Mouse (Mus musculus): ENCODE data around the gene Hrasls. TPM values are rescaled to one million over a fixed set of nuclear protein-coding genes. Genes with fewer than 3 reads are reported as not detected.
A peak's percentile ranks its signal among the peaks of the same experiment; 100 is the strongest.

The Hrasls gene
- polyA plus RNA-seq, 2 experiments = 0.85 to 1.4 TPM

DNA sequence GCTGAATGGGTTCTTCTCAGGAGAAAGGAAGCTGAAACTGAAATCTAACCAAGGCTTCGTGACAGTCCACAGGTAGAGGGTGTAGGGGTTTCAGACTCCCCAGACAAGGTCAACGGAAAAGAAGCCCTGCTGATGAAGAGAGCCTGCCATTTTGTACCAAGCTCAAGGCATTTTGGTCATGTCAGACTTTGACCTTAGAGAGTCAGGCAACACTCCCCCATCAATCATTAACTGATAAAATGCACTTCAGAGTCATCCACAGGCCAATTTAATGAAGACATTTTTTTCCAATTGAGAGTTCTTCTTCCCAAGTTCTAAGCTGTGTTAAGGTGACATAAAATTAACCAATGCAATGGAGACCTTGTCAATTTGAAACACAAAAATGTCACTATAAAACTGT is 8.3 kb upstream of the Hrasls start:
- Histone ChIP-seq H3K4me1 (ENCODE audit: control insufficient read depth, insufficient read depth, low read length) (peaks cover 6% of the 10 kb centered on the region), H3K9ac (ENCODE audit: low read depth, low read length, severe bottlenecking) (no peak overlapping the region), H3K36me3 (ENCODE audit: control insufficient read depth, insufficient read depth, low read length) (no peaks in the 10 kb centered on the region), H3K27me3 (ENCODE audit: control insufficient read depth, insufficient read depth, low read length) (peaks cover 17% of the 10 kb centered on the region; the same call in 1 of the 2 replicates), H3K9me3 (ENCODE audit: control insufficient read depth, low read length) (no peaks in the 10 kb centered on the region), H3K4me3 (replicated peaks; ENCODE audit: low read length) (no peak overlapping the region), H3K4me2 (replicated peaks; ENCODE audit: low read depth, low read length, severe bottlenecking) (no peak overlapping the region), H3K27ac (replicated peaks; ENCODE audit: low read depth, low read length) (no peak overlapping the region)
- 90% methylated on average over 2 of the region's 2 CpGs for WGBS
- ATAC-seq (ENCODE audit: low FRiP score, low read depth) = no peak
- no peak for DNase-seq (ENCODE audit: low spot score)
- TF ChIP-seq POLR2A (IDR thresholded peaks at IDR 0.05; ENCODE audit: borderline replicate concordance, extremely low read depth, insufficient read depth, insufficient read length) = no peak

DNA sequence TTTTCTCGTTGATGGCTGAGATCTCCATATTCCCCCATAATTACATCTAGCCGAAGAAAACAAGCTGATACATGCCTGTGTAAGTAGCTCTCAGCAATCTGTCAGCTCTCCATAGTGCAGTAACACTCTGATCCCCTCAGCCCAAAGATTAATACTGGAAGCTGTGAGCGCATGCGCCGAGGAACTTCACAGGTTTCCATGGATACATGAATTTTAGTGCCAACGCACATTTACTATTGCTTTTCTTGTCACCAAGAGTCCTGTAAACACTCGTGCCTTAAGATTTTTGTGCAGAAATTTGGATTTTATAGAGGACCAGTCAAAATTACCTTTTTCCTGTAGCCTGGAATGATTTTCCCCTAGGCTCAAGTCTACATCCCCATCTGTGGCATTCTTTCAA is 4.6 kb upstream of the Hrasls start:
- Histone ChIP-seq H3K4me2 (replicated peaks; ENCODE audit: low read depth, low read length, severe bottlenecking) (no peak overlapping the region), H3K36me3 (ENCODE audit: control insufficient read depth, insufficient read depth, low read length) (no peaks in the 10 kb centered on the region), H3K27me3 (ENCODE audit: control insufficient read depth, insufficient read depth, low read length) (peaks cover 38% of the 10 kb centered on the region), H3K4me1 (ENCODE audit: control insufficient read depth, insufficient read depth, low read length) (peaks cover 10% of the 10 kb centered on the region), H3K4me3 (replicated peaks; ENCODE audit: low read length) (no peak overlapping the region), H3K9me3 (ENCODE audit: control insufficient read depth, low read length) (no peaks in the 10 kb centered on the region), H3K27ac (replicated peaks; ENCODE audit: low read depth, low read length) (no peak overlapping the region), H3K9ac (ENCODE audit: low read depth, low read length, severe bottlenecking) (no peak overlapping the region)
- ATAC-seq (ENCODE audit: low FRiP score, low read depth) (peak; percentile 79), DNase-seq (ENCODE audit: low spot score) (peak; percentile 77)
- WGBS = 27% methylated on average over 7 of the region's 7 CpGs
- TF ChIP-seq POLR2A (IDR thresholded peaks at IDR 0.05; ENCODE audit: borderline replicate concordance, extremely low read depth, insufficient read depth, insufficient read length) = no peak

DNA sequence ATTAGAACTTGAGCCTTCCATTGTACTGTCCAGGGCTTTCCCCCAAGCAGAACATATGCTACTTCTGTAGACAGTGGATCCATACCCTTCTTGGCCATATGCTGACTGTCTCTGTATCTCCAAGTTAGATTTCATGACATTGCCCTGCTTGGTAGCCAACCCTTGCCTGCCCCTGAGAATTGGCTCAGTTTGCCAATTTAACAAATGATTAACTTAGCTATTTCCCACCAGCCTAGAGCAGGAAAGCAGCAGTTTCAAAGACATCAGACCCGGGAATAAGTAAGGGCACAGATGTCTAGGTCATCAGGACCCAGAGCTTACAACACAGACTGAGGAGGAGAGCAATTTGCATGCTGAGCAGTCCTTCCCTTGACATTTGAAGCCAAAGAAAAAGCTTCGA is 3.9 kb upstream of the Hrasls start:
- H3K27me3 ChIP-seq (ENCODE audit: control insufficient read depth, insufficient read depth, low read length) = peaks cover 40% of the 10 kb centered on the region
- DNase-seq (ENCODE audit: low spot score) (no peak), ATAC-seq (ENCODE audit: low FRiP score, low read depth) (peak; percentile 13; the same call in 1 of the 2 replicates)
- no peak overlapping the region for H3K9ac ChIP-seq (ENCODE audit: low read depth, low read length, severe bottlenecking)
- 27% methylated on average over 2 of the region's 2 CpGs for WGBS
- H3K9me3 ChIP-seq (ENCODE audit: control insufficient read depth, low read length) = no peaks in the 10 kb centered on the region
- no peak for TF ChIP-seq POLR2A (IDR thresholded peaks at IDR 0.05; ENCODE audit: borderline replicate concordance, extremely low read depth, insufficient read depth, insufficient read length)
- no peak overlapping the region for H3K4me3 ChIP-seq (replicated peaks; ENCODE audit: low read length)
- H3K4me1 ChIP-seq (ENCODE audit: control insufficient read depth, insufficient read depth, low read length) = peaks cover 15% of the 10 kb centered on the region
- no peak overlapping the region for H3K27ac ChIP-seq (replicated peaks; ENCODE audit: low read depth, low read length)
- no peaks in the 10 kb centered on the region for H3K36me3 ChIP-seq (ENCODE audit: control insufficient read depth, insufficient read depth, low read length)
- no peak overlapping the region for H3K4me2 ChIP-seq (replicated peaks; ENCODE audit: low read depth, low read length, severe bottlenecking)

DNA sequence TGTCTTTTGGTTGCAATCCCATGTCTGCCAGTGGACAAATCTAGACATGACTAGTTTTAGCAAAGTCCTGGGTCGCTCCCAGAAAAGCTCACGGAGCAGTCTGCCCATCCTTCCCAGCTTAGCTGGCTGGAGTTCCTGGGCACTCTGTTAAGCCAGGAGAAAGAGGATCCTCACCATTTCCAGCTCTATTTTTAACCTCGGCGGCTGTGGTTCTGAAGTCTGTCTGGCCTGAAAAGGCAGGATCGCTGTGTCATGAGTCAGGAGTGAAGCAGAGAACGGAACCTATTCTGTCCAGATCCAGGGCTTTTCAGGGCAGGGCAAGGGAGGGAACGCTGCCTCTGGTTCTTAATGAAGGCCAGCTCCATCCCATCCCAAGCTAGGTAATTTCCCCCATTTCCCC is 654 bp upstream of the Hrasls start:
- Histone ChIP-seq H3K4me2 (replicated peaks; ENCODE audit: low read depth, low read length, severe bottlenecking) (no peak overlapping the region), H3K4me3 (replicated peaks; ENCODE audit: low read length) (no peak overlapping the region), H3K36me3 (ENCODE audit: control insufficient read depth, insufficient read depth, low read length) (no peaks in the 10 kb centered on the region), H3K9ac (ENCODE audit: low read depth, low read length, severe bottlenecking) (no peak overlapping the region), H3K9me3 (ENCODE audit: control insufficient read depth, low read length) (no peaks in the 10 kb centered on the region), H3K4me1 (ENCODE audit: control insufficient read depth, insufficient read depth, low read length) (peaks cover 17% of the 10 kb centered on the region), H3K27ac (replicated peaks; ENCODE audit: low read depth, low read length) (no peak overlapping the region), H3K27me3 (ENCODE audit: control insufficient read depth, insufficient read depth, low read length) (peaks cover 43% of the 10 kb centered on the region)
- ATAC-seq (ENCODE audit: low FRiP score, low read depth) = no peak
- WGBS = 56% methylated on average over 7 of the region's 7 CpGs
- DNase-seq (ENCODE audit: low spot score) = no peak
- no peak for TF ChIP-seq POLR2A (IDR thresholded peaks at IDR 0.05; ENCODE audit: borderline replicate concordance, extremely low read depth, insufficient read depth, insufficient read length)

DNA sequence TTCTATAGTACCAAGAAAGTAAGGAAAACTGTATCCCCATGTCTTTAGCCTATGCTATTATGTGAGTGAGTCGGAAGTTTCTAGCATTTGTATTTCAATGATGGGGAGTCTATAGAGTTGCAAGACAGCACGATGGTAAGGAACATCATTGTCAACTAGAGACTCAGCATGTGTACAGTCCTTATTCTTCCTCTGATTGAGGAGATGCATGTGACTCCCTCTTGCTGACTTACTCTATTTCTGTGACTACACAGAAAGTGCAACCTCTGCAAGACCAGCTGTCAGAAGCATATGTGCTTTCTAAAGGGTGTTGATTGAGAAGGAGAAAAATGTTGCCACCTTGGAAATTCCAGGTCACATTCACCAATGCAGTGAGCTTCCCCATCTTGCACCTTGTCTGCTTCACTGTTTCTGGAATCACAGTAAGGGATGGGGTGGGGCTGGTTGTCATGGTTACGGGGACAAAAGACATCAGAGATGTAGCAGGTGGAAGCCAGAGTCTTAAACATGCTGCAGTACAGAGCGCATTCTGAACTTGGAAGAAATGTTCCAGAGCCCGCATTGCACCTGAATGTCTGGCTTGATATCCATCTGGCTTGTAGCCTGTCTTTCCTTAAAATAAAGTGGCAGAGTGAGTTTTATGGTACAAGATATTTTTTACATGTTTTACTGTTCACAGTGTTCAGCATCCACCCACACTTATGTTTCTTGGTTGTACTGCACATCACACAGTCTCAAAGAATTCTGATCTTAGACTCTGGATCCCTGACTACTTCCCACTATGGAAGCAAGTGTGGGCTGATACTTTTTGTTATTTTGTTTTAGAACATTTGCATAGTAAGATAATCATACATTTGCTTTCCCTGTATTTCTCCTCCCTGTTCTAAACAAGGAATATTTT is 7.2 kb downstream of the Hrasls start:
- DNase-seq (ENCODE audit: low spot score) (no peak), ATAC-seq (ENCODE audit: low FRiP score, low read depth) (no peak)
- Histone ChIP-seq H3K27me3 (ENCODE audit: control insufficient read depth, insufficient read depth, low read length) (peaks cover 3% of the 10 kb centered on the region; the same call in 1 of the 2 replicates), H3K9ac (ENCODE audit: low read depth, low read length, severe bottlenecking) (no peak overlapping the region), H3K36me3 (ENCODE audit: control insufficient read depth, insufficient read depth, low read length) (no peaks in the 10 kb centered on the region), H3K4me3 (replicated peaks; ENCODE audit: low read length) (no peak overlapping the region), H3K4me1 (ENCODE audit: control insufficient read depth, insufficient read depth, low read length) (no peaks in the 10 kb centered on the region), H3K9me3 (ENCODE audit: control insufficient read depth, low read length) (no peaks in the 10 kb centered on the region), H3K4me2 (replicated peaks; ENCODE audit: low read depth, low read length, severe bottlenecking) (no peak overlapping the region), H3K27ac (replicated peaks; ENCODE audit: low read depth, low read length) (no peak overlapping the region)
- TF ChIP-seq POLR2A (IDR thresholded peaks at IDR 0.05; ENCODE audit: borderline replicate concordance, extremely low read depth, insufficient read depth, insufficient read length) = no peak
- 82% methylated on average over 5 of the region's 5 CpGs for WGBS

Measured in limb, embryonic 14.5 days (tissue).